Mouse (Mus musculus) hindbrain, embryonic 14.5 days (tissue): ENCODE measurements around the gene Kdr. TPM values are rescaled to one million over a fixed set of nuclear protein-coding genes. Genes with fewer than 3 reads are reported as not detected.
"Not testable (repeated sequence)": the region's sequence is repeated elsewhere in the genome, so short reads cannot be mapped to it uniquely, and the experiment has no call there.

Experiments used
- ATAC-seq: fragments of 200-750 bp; cut with Nextera tagmentation; 2 replicates; pipeline ENCODE4 v1.8.0; 2017; ENCODE audit warnings: moderate number of reproducible peaks, mild to moderate bottlenecking, moderate TSS enrichment, moderate library complexity; ENCODE audit not compliant: low FRiP score
- DNase-seq: peaks from one replicate; pipeline ENCODE4 v3.0.0-alpha.2; 2015; ENCODE audit warnings: low spot score
- H3K27ac ChIP-seq: fragments of 300-500 bp; sonication (generic); 2 replicates; pipeline ENCODE4 v1.5.1; 2014; ENCODE audit warnings: mild to moderate bottlenecking, moderate library complexity
- H3K27me3 ChIP-seq: fragments of 300-500 bp; sonication (generic); 2 replicates; pipeline ENCODE4 v1.6.1; 2014; ENCODE audit warnings: mild to moderate bottlenecking, low read length, mixed read lengths; ENCODE audit not compliant: control insufficient read depth, insufficient read depth
- H3K36me3 ChIP-seq: fragments of 300-500 bp; sonication (generic); replicated peaks from 2 replicates; pipeline ENCODE4 v1.6.1; 2014; ENCODE audit not compliant: control insufficient read depth, insufficient read depth
- H3K4me1 ChIP-seq: fragments of 300-500 bp; sonication (generic); replicated peaks from 2 replicates; pipeline ENCODE4 v1.6.1; 2014; ENCODE audit warnings: antibody characterized with exemption, low read length, mixed read lengths; ENCODE audit not compliant: control insufficient read depth, insufficient read depth
- H3K4me2 ChIP-seq: fragments of 300-500 bp; sonication (generic); replicated peaks from 2 replicates; pipeline ENCODE4 v1.6.1; 2014; ENCODE audit warnings: mild to moderate bottlenecking, moderate library complexity
- H3K4me3 ChIP-seq: fragments of 300-500 bp; sonication (generic); replicated peaks from 2 replicates; pipeline ENCODE4 v1.5.1; 2014; ENCODE audit warnings: mild to moderate bottlenecking, low read length
- H3K9ac ChIP-seq: fragments of 300-500 bp; sonication (generic); 2 replicates; pipeline ENCODE4 v1.6.1; 2014
- H3K9me3 ChIP-seq: fragments of 300-500 bp; sonication (generic); 2 replicates; pipeline ENCODE4 v1.6.1; 2016; ENCODE audit warnings: low read length; ENCODE audit not compliant: control insufficient read depth
- WGBS: fragments of 180-500 bp; shearing (Covaris S2); extraction: QIAGEN DNeasy Blood & Tissue Kit; methylation state at CpG from one replicate; pipeline ENCODE4 v1.1.7; 2014; 5-methylcytosine and 5-hydroxymethylcytosine counted together
- polyA plus RNA-seq: library from polyadenylated mRNA; unstranded; fragments of >200 nt; fragmentation: Nextera tagmentation; extraction: Ambion mirVana; gene quantifications from 2 replicates; pipeline ENCODE4 v1.2.1, GENCODE M21; 2014

Gene Kdr
- polyA plus RNA-seq, 1 experiment from 2014 or later, result 29.0 TPM

DNA sequence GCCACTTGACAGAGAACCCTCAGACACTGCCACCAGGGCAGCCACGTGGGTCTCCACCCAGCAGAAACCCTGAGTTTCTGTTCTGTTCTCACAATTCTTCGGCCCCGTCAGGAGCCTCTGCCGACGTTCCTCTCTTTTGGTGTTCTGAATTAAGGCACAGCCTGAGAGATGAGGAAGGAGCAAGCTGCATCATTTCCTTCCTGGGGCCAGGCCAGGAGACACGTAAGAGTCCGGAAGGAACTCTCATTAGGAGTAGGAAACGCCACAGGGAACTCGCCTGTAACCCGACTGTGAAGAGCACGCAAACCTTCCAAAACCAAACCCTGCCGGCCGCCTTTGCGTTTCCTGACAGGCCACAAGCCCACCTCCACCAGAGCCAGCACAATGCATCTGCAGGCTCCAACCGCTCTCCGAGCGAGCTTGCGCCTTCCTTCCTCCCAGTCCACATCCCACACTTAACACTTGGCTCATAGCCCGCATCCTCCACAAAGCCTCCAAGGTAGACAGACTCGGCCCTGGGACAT is 44.7 kb downstream of the Kdr start:
- H3K27me3 ChIP-seq, result no peaks in the 10 kb centered on the region
- no peak overlapping the region for H3K4me3 ChIP-seq
- DNase-seq (no peak), ATAC-seq (no peak)
- 83% methylated on average over 20 of the region's 20 CpGs for WGBS
- no peaks in the 10 kb centered on the region for H3K36me3 ChIP-seq
- H3K27ac ChIP-seq, result no peak overlapping the region
- no peaks in the 10 kb centered on the region for H3K9me3 ChIP-seq
- H3K4me1 ChIP-seq, result no peaks in the 10 kb centered on the region
- H3K9ac ChIP-seq, result no peak overlapping the region
- no peak overlapping the region for H3K4me2 ChIP-seq

DNA sequence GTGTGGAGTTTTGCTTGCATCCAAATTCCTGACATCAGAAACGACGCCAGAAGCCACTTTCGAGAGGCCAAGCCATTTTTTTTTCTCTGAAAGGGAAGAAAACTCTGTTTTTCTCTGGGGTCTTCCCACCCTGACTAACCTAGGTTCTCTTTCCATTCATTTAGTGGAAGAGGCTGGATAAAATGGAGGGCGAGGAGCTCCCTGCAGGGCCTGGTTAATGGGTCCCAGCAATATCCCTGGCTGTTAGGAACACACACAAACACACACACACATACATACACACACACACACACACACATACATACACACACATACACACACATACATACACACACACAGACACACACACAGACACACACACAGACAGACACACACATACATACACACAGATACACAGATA is 46.8 kb downstream of the Kdr start:
- 89% methylated on average over 4 of the region's 4 CpGs for WGBS
- not testable (repeated sequence) for ATAC-seq, H3K4me2 ChIP-seq, H3K36me3 ChIP-seq, H3K9ac ChIP-seq, DNase-seq, H3K27ac ChIP-seq, H3K9me3 ChIP-seq, H3K27me3 ChIP-seq, H3K4me3 ChIP-seq, H3K4me1 ChIP-seq

DNA sequence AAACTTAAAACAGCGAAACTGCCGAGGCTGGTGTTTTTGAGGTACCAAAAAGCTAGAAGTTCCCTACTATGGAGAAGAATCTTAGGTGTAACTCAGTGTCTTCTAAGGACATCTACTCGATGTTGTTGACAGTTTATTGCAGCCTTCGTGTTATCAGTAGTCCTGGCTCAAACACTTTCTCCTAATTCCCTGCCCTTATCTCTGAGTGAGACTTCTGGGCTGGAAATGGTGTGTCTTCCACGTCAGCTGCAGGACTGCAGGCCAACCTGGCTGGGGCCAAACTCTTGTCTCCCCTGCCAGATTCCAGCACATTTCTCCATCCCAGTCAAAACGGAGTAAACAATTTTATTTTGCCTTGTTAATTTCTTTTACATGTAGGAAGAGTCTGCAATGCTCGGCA is 48.3 kb downstream of the Kdr start:
- 85% methylated on average over 7 of the region's 7 CpGs for WGBS
- no peak for ATAC-seq
- Histone ChIP-seq H3K36me3 (no peaks in the 10 kb centered on the region), H3K4me3 (no peak overlapping the region), H3K27ac (no peak overlapping the region), H3K4me2 (no peak overlapping the region), H3K9ac (no peak overlapping the region), H3K27me3 (no peaks in the 10 kb centered on the region), H3K9me3 (no peaks in the 10 kb centered on the region), H3K4me1 (no peaks in the 10 kb centered on the region)
- DNase-seq, result no peak

DNA sequence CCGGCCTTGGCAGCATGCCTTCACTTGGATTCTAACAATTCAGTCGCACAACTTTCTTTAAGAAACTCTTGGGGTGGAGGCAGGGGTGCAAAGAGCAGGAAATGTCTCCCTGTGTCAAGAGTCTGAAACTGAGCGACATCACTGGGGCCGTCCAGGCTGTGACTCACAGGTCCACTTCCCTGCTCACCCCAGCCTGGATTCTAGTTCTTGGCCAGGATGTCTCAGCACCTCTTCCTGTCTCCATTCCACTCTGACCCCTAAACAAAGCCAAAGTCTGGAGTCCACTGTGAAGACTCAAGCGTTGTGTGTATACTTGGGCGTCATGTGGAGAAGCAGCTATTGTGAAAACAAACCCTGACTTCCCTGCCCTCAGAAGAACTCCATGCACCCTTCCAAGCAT is 55.6 kb downstream of the Kdr start:
- H3K9ac ChIP-seq, result no peak overlapping the region
- H3K4me1 ChIP-seq, result no peaks in the 10 kb centered on the region
- ATAC-seq (no peak), DNase-seq (no peak)
- no peaks in the 10 kb centered on the region for H3K27me3 ChIP-seq
- H3K9me3 ChIP-seq, result no peaks in the 10 kb centered on the region
- no peak overlapping the region for H3K4me3 ChIP-seq
- H3K36me3 ChIP-seq, result no peaks in the 10 kb centered on the region
- H3K4me2 ChIP-seq, result no peak overlapping the region
- 81% methylated on average over 6 of the region's 6 CpGs for WGBS
- no peak overlapping the region for H3K27ac ChIP-seq

DNA sequence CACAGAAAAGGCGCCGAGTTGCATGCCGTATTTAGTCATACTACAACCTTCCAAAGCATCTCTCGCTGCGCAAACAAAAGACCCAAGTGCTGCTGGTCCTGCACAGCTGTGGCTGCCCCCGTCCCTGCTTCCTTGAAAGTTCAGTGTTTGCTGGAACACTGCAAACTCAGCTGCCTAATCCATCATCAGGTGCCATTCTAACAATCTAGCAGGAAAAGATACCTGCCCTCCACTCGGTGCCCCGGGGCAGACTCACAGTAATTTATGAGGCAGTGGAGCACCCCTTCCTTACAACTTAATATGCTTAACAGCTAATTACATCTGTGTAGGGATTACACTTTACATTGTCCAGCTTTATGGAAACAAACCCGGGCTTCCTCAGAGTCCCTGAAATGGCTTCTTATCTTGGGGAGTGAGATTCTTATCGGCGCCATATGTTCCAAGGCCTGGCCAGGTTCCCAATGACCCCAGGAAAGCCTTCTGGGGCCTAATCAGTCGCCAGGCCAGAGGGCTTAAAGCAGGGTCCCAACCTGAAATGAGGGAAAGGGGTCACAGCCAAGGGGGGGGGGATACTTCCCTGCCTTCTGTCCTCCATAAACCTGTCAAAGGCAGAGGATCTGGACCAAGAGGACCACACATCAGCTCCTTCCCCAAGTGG is 56.4 kb downstream of the Kdr start:
- Histone ChIP-seq H3K4me1 (no peaks in the 10 kb centered on the region), H3K4me3 (no peak overlapping the region), H3K4me2 (no peak overlapping the region), H3K9me3 (no peaks in the 10 kb centered on the region), H3K27me3 (no peaks in the 10 kb centered on the region), H3K9ac (no peak overlapping the region), H3K27ac (0 out of 2 replicates have a peak overlapping the region, but pooled peaks have one; percentile 32), H3K36me3 (no peaks in the 10 kb centered on the region)
- DNase-seq, result no peak
- ATAC-seq, result no peak
- WGBS, result 79% methylated on average over 12 of the region's 12 CpGs

DNA sequence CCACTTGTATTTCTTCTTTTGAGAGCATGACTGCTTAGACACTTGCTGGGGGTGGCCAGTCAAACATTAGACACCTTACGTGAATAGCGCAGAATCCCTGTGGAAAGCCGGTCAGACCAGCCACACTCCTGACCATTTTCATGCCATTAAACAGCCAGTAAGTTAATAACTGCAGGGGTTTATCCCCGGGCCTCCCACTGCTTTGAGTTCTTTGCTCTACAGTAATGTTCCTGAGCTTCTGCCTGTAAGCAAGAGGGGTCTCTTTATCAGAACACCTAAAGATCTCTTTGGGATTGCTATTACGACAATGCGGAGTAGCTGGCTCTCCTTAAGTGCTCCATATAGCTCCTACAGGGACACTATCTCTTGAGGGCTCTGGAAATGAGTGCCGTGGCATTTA is 58.7 kb downstream of the Kdr start:
- Histone ChIP-seq H3K27ac (no peak overlapping the region), H3K9me3 (no peaks in the 10 kb centered on the region), H3K4me3 (no peak overlapping the region), H3K4me1 (no peaks in the 10 kb centered on the region), H3K36me3 (no peaks in the 10 kb centered on the region), H3K4me2 (no peak overlapping the region), H3K27me3 (no peaks in the 10 kb centered on the region), H3K9ac (no peak overlapping the region)
- DNase-seq (no peak), ATAC-seq (no peak)
- WGBS, result 82% methylated on average over 7 of the region's 7 CpGs

DNA sequence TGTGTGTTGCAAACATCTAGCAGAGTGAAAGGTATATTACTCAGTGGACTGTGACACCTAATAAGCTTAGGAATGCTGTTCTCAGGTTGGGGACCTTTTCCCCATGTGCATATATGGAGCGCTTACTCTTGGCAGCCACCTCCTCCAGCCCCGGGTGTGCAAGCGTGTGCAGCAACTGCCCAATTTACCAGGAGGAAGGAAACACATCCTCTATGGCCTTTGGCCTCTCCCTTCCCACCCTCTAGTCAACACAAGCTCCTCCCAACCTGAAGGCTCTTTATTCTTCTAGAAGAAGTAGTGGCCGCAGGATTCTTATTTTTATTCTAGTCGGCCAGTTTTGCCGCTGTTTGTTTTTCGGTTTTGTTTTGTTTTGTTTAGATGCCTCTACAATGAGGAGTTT is 60.1 kb downstream of the Kdr start:
- no peak for DNase-seq
- WGBS, result 77% methylated on average over 7 of the region's 7 CpGs
- Histone ChIP-seq H3K4me3 (no peak overlapping the region), H3K9ac (no peak overlapping the region), H3K4me1 (no peaks in the 10 kb centered on the region), H3K27me3 (no peaks in the 10 kb centered on the region), H3K36me3 (no peaks in the 10 kb centered on the region), H3K27ac (no peak overlapping the region), H3K9me3 (no peaks in the 10 kb centered on the region), H3K4me2 (no peak overlapping the region)
- no peak for ATAC-seq

DNA sequence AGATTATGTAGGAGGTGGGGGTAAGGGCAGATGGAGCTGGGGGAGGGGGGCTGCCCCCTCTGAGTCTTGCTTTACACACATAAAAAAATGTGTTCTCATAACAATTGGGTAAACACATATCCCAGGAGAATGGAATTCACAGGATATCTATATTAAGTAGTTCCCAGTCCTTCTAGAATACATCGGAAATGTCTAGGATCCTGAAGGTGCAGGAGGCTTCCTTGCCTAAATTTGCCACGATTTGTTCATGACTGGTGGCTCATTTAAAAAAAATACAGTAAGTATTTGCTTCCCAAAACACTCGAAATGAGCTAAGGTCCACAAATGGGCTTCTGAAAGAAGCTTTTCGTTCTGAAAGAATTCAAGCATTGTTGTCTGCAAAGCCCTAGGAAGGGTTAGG is 61.0 kb downstream of the Kdr start:
- H3K4me1 ChIP-seq, result no peaks in the 10 kb centered on the region
- no peak for DNase-seq
- no peak overlapping the region for H3K27ac ChIP-seq
- ATAC-seq, result no peak
- H3K27me3 ChIP-seq, result no peaks in the 10 kb centered on the region
- H3K4me3 ChIP-seq, result no peak overlapping the region
- WGBS, result 82% methylated on average over 4 of the region's 4 CpGs
- H3K9me3 ChIP-seq, result no peaks in the 10 kb centered on the region
- no peak overlapping the region for H3K9ac ChIP-seq
- no peak overlapping the region for H3K4me2 ChIP-seq
- H3K36me3 ChIP-seq, result no peaks in the 10 kb centered on the region

DNA sequence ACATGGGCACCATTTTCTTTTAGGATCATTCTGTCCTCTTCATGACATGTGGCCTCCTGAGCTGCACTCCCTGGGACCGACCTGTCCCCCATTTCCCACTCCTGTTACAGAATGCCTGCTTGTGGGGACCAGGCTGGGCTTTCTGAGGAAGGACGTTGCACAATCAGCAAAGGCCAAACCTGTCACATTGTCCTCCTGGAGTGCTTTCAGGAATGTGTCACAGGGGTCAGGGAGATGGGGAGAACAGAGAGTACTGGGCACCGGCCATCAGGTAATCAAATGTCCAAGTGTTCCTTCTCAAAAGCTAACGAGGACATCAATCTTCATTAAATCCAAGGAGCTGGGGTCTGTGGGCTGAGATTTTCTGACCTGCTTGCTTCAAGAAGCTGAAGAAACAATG is 72.2 kb downstream of the Kdr start:
- WGBS, result 61% methylated on average over 4 of the region's 4 CpGs
- ATAC-seq (no peak), DNase-seq (no peak)
- H3K4me3 ChIP-seq, result no peak overlapping the region
- H3K4me2 ChIP-seq, result no peak overlapping the region
- H3K36me3 ChIP-seq, result no peaks in the 10 kb centered on the region
- H3K9me3 ChIP-seq, result no peaks in the 10 kb centered on the region
- H3K9ac ChIP-seq, result no peak overlapping the region
- no peaks in the 10 kb centered on the region for H3K27me3 ChIP-seq
- no peak overlapping the region for H3K27ac ChIP-seq
- H3K4me1 ChIP-seq, result no peaks in the 10 kb centered on the region
